Comparison of ENCODE assay signal across 8 mouse cellular contexts in genomic region chr15:81960171-81961077, GRCm38 (mm10). TPM values are rescaled to one million over a fixed set of nuclear protein-coding genes. Genes with fewer than 3 reads are reported as not detected.
A peak's percentile ranks its signal among the peaks of the same experiment; 100 is the strongest.
DNase-seq lines count a peak whose midpoint lies in the region; ATAC-seq and TF ChIP-seq lines count a peak whose summit lies in the region.

TSS of gene Pmm1 (minus strand) at chr15:81960930.

- peaks cover 23% of the 10 kb centered on the region for H3K36me3 ChIP-seq in megakaryocyte, embryonic 14.5 days (replicated peaks; ENCODE audit: low read length)

- ATAC-seq in activated CD4-positive, CD25-positive, alpha-beta regulatory T cell, adult 4 months, result peak; percentile 91

- no peaks in the 10 kb centered on the region for H3K27me3 ChIP-seq in megakaryocyte, embryonic 14.5 days (replicated peaks)

- peak within 1 kb of the TSS; percentile 81 for H3K4me3 ChIP-seq in cortical plate, adult 2 months (ENCODE audit: insufficient read depth, low read length)
- peak within 1 kb of the TSS; percentile 98 for H3K4me3 ChIP-seq in megakaryocyte, embryonic 14.5 days (replicated peaks)

- DNase-seq in gastrocnemius, adult 8-10 months (ENCODE audit: low spot score in 2 of 2), result peak; percentile 99
- peak; percentile 77 for DNase-seq in hindlimb bud, embryonic 11.5 days (ENCODE audit: extremely low spot score, low read depth, low spot score)
- peak; percentile 87 to 98 for DNase-seq in left cerebral cortex, adult 8-10 months (ENCODE audit: low spot score in 2 of 2)
- DNase-seq in right cerebral cortex, postnatal 10 days (ENCODE audit: low spot score in 2 of 2), result peak; percentile 99
- DNase-seq in urinary bladder, postnatal 25 days (ENCODE audit: low spot score), result peak; percentile 98

- H3K27ac ChIP-seq in cortical plate, adult 2 months (ENCODE audit: insufficient read depth, low read length), result peak within 1 kb of the TSS; percentile 96

- peak; percentile 57; the same call in 1 of the 2 replicates for TF ChIP-seq POLR2A in cortical plate, adult 2 months (IDR thresholded peaks at IDR 0.05; ENCODE audit: extremely low read depth, insufficient read depth, low read length)

- peaks cover 12% of the 10 kb centered on the region; the same call in 1 of the 2 replicates for H3K4me1 ChIP-seq in cortical plate, adult 2 months (ENCODE audit: control insufficient read depth, insufficient read depth, low read length)
- peaks cover 34% of the 10 kb centered on the region for H3K4me1 ChIP-seq in megakaryocyte, embryonic 14.5 days

- TF ChIP-seq CTCF in cortical plate, adult 2 months (IDR thresholded peaks at IDR 0.05; ENCODE audit: extremely low read depth, insufficient read depth, low read length), result peak; percentile 75

- H3K9me3 ChIP-seq in megakaryocyte, embryonic 14.5 days, result no peaks in the 10 kb centered on the region

RNA-seq across cellular contexts. Expression of gene Pmm1, which starts in this region (rescaled TPM):
- 10 to 100 TPM; 22.5 to 24.6 TPM for polyA plus RNA-seq in activated CD4-positive, CD25-positive, alpha-beta regulatory T cell, adult 4 months (2017; shearing (Covaris generic))
- polyA plus RNA-seq in cortical plate, adult 2 months (2012; rRNA removed), result 294 and 300 TPM in 2 replicates
- 10 to 100 TPM; 15.6 to 17.9 (median 15.9) TPM for total RNA-seq in gastrocnemius, adult 8-10 months (2022)
- 100 to 1,000 TPM; 180 to 198 (median 188) TPM for total RNA-seq in left cerebral cortex, adult 8-10 months (2022)
- 7.0 and 42.9 TPM in 2 replicates for polyA plus RNA-seq in megakaryocyte, embryonic 14.5 days (2012; ENCODE audit: insufficient read depth, low replicate concordance)

Comparison
In these comparisons a context has a peak if more than half of its experiments do, and no peak if none do; other contexts are left out.
1. Peak in every context shown above with its lines: DNase-seq, ATAC-seq, H3K4me3 ChIP-seq and H3K27ac ChIP-seq.
2. RNA of gene Pmm1 (total RNA-seq): 180 to 198 TPM in left cerebral cortex, adult 8-10 months; 15.6 to 17.9 TPM in gastrocnemius, adult 8-10 months; every median in the first group is over 4 times any median in the second.